Mouse (Mus musculus): ENCODE data around the gene Tmem156. TPM values are rescaled to one million over a fixed set of nuclear protein-coding genes. Genes with fewer than 3 reads are reported as not detected.

Gene Tmem156
- polyA plus RNA-seq, 1 experiment from 2014 or later = 0.42 TPM

GRCm38 (mm10) chr5:65094902-65095545 is 3.1 kb upstream of the Tmem156 start:
- Histone ChIP-seq H3K27ac (no peak overlapping the region), H3K4me3 (no peak overlapping the region), H3K9me3 (no peaks in the 10 kb centered on the region), H3K4me2 (replicated peaks) (no peak overlapping the region), H3K27me3 (no peaks in the 10 kb centered on the region), H3K9ac (no peak overlapping the region), H3K4me1 (peaks cover 29% of the 10 kb centered on the region), H3K36me3 (no peaks in the 10 kb centered on the region)
- ATAC-seq (ENCODE audit: low FRiP score, low read depth) = no peak
- WGBS = 89% methylated on average over 7 of the region's 7 CpGs

DNA sequence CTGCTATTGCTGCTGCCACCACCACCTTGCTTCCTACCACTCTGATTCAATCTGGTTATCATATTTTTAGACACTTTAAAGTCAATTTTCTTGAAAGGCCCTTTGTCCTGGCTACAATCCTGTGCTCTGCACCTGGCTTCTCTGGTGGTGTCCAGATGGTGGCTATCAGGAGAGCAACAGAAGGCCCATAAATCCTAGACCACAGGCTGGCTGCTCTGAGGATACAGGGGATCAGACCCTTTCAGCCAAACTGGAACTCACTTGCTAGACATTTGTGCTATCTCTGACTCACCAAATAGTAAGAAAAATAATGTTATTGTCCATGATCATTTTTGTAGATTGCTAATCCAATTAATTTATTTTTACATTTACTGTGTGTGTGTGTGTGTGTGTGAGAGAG is 1.8 kb upstream of the Tmem156 start:
- ATAC-seq (ENCODE audit: low FRiP score, low read depth) = 0 out of 2 replicates have a peak, but pooled peaks have one; percentile 34
- H3K27ac ChIP-seq = no peak overlapping the region
- H3K9me3 ChIP-seq = no peaks in the 10 kb centered on the region
- no peaks in the 10 kb centered on the region for H3K27me3 ChIP-seq
- peaks cover 29% of the 10 kb centered on the region for H3K4me1 ChIP-seq
- no peak overlapping the region for H3K4me2 ChIP-seq (replicated peaks)
- H3K9ac ChIP-seq = no peak overlapping the region
- no peak overlapping the region for H3K4me3 ChIP-seq
- H3K36me3 ChIP-seq = no peaks in the 10 kb centered on the region

GRCm38 (mm10) chr5:65091184-65091858 is 611 bp downstream of the Tmem156 start:
- no peaks in the 10 kb centered on the region for H3K27me3 ChIP-seq
- no peaks in the 10 kb centered on the region for H3K36me3 ChIP-seq
- H3K4me2 ChIP-seq (replicated peaks) = no peak overlapping the region
- no peak for ATAC-seq (ENCODE audit: low FRiP score, low read depth)
- no peak overlapping the region for H3K4me3 ChIP-seq
- no peak overlapping the region for H3K9ac ChIP-seq
- H3K4me1 ChIP-seq = peaks cover 35% of the 10 kb centered on the region
- no peak overlapping the region for H3K27ac ChIP-seq
- 64% methylated on average over 11 of the region's 11 CpGs for WGBS
- H3K9me3 ChIP-seq = no peaks in the 10 kb centered on the region

GRCm38 (mm10) chr5:65089707-65090106 is 2.2 kb downstream of the Tmem156 start:
- H3K27me3 ChIP-seq = no peaks in the 10 kb centered on the region
- H3K4me1 ChIP-seq = peaks cover 35% of the 10 kb centered on the region
- WGBS = 69% methylated on average over 3 of the region's 3 CpGs
- no peak overlapping the region for H3K9ac ChIP-seq
- no peaks in the 10 kb centered on the region for H3K36me3 ChIP-seq
- H3K27ac ChIP-seq = no peak overlapping the region
- H3K4me2 ChIP-seq (replicated peaks) = no peak overlapping the region
- no peak overlapping the region for H3K4me3 ChIP-seq
- H3K9me3 ChIP-seq = no peaks in the 10 kb centered on the region
- no peak for ATAC-seq (ENCODE audit: low FRiP score, low read depth)

DNA sequence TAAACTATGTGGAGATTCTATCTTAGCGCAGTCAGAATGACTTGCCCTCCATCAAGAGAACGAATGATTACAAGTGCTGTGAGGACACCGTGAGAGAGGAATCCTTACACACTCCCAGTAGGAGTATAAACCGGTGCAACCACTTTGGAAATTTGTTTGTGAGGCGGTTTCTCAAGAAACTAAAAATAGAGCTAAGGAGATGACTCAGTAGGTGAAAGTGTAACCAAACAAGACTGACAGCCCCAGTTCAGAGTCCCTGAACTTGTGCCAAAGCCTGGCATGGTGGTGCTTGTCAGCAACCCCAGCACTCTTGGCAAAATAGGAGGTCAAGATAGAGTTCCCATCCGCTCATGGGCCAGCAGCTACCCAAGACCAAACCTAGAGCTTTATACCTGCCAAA is 5.4 kb downstream of the Tmem156 start:
- WGBS = 86% methylated on average over 6 of the region's 6 CpGs
- Histone ChIP-seq H3K27me3 (no peaks in the 10 kb centered on the region), H3K4me3 (no peak overlapping the region), H3K9ac (no peak overlapping the region), H3K4me1 (peaks cover 9% of the 10 kb centered on the region), H3K27ac (no peak overlapping the region), H3K9me3 (no peaks in the 10 kb centered on the region), H3K36me3 (no peaks in the 10 kb centered on the region), H3K4me2 (replicated peaks) (no peak overlapping the region)
- ATAC-seq (ENCODE audit: low FRiP score, low read depth) = no peak

DNA sequence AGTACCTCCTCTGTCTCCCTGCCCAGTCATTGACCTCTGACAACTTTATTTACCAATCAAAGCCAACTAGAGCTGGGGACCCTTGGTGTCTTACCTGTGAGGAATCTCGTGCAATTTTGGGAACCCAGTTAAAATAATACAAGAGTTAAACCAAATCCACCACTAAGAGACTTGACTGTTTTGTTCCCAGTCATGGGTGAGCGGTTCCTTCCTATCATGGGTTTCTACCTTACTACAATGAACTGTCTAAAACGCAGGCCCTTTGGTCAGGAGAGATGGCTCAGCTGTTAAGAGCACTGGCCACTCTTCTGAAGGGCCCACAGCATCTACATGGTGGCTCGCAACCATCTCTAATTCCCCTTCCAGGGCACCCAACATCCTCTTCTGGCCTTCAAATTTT is 10.1 kb downstream of the Tmem156 start:
- Histone ChIP-seq H3K4me1 (peaks cover 3% of the 10 kb centered on the region), H3K4me2 (replicated peaks) (no peak overlapping the region), H3K9me3 (no peaks in the 10 kb centered on the region), H3K9ac (no peak overlapping the region), H3K36me3 (no peaks in the 10 kb centered on the region), H3K4me3 (no peak overlapping the region), H3K27ac (no peak overlapping the region), H3K27me3 (no peaks in the 10 kb centered on the region)
- 89% methylated on average over 4 of the region's 4 CpGs for WGBS
- ATAC-seq (ENCODE audit: low FRiP score, low read depth) = no peak

GRCm38 (mm10) chr5:65079881-65080280 is 12.1 kb downstream of the Tmem156 start:
- 72% methylated on average over 9 of the region's 9 CpGs for WGBS
- Histone ChIP-seq H3K36me3 (no peaks in the 10 kb centered on the region), H3K9ac (no peak overlapping the region), H3K4me1 (peaks cover 12% of the 10 kb centered on the region), H3K9me3 (no peaks in the 10 kb centered on the region), H3K4me2 (replicated peaks) (no peak overlapping the region), H3K27me3 (no peaks in the 10 kb centered on the region), H3K4me3 (no peak overlapping the region), H3K27ac (no peak overlapping the region)
- no peak for ATAC-seq (ENCODE audit: low FRiP score, low read depth)

GRCm38 (mm10) chr5:65078081-65078480 is 13.9 kb downstream of the Tmem156 start:
- Histone ChIP-seq H3K4me2 (replicated peaks) (no peak overlapping the region), H3K4me1 (peaks cover 12% of the 10 kb centered on the region), H3K27ac (no peak overlapping the region), H3K27me3 (no peaks in the 10 kb centered on the region), H3K4me3 (no peak overlapping the region), H3K36me3 (no peaks in the 10 kb centered on the region), H3K9ac (no peak overlapping the region), H3K9me3 (no peaks in the 10 kb centered on the region)
- 93% methylated on average over 4 of the region's 4 CpGs for WGBS
- ATAC-seq (ENCODE audit: low FRiP score, low read depth) = no peak

DNA sequence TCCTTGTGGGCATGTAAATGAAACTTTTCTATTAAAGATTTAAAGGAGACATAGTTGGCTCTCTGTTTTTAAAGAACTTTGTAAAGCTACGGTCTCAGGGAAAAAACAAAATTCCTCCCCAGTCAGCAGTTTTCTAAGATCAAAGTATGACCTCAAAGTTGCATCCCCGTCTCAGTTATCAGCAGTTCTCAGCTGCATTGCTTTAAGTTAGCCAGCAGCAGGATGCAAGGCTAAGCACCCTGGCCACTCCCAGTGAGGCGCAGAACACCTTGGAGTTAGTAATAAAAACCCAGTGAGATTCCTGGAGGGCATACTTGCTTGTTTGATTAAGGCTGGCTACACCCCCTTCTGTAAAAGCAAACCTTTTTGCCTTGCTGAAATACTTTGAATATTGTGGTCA is 15.2 kb downstream of the Tmem156 start:
- H3K4me2 ChIP-seq (replicated peaks) = peak overlapping the region; percentile 19; the same call in 1 of the 2 replicates
- WGBS = 8% methylated on average over 3 of the region's 3 CpGs
- H3K4me3 ChIP-seq = no peak overlapping the region
- H3K27ac ChIP-seq = no peak overlapping the region
- peaks cover 12% of the 10 kb centered on the region for H3K4me1 ChIP-seq
- no peaks in the 10 kb centered on the region for H3K27me3 ChIP-seq
- no peak overlapping the region for H3K9ac ChIP-seq
- H3K9me3 ChIP-seq = no peaks in the 10 kb centered on the region
- no peak for ATAC-seq (ENCODE audit: low FRiP score, low read depth)
- H3K36me3 ChIP-seq = no peaks in the 10 kb centered on the region

GRCm38 (mm10) chr5:65076087-65076486 is 15.8 kb downstream of the Tmem156 start:
- Histone ChIP-seq H3K4me2 (replicated peaks) (no peak overlapping the region), H3K4me3 (no peak overlapping the region), H3K9ac (no peak overlapping the region), H3K27ac (no peak overlapping the region), H3K27me3 (no peaks in the 10 kb centered on the region), H3K36me3 (no peaks in the 10 kb centered on the region), H3K4me1 (peaks cover 12% of the 10 kb centered on the region), H3K9me3 (no peaks in the 10 kb centered on the region)
- WGBS = 74% methylated on average over 2 of the region's 2 CpGs
- ATAC-seq (ENCODE audit: low FRiP score, low read depth) = no peak

DNA sequence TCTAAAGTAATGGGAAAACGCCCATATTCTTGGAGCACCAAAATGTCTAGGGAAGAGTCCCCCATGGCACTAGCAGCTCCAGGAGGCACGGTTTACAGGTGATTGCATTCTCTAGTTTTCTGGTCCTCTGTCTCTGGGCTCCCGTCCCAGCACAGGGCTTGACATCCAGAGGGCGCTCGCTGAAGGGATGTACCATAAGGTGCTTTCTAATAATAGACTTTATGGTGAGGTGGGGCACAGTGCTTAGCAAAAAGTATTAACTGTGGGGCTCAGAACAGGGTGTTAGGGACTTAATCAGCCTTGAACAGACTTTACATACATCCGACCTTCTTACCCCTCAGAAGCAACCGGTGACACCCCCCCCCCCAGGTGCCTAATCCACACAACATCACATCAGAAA is 17.2 kb downstream of the Tmem156 start:
- no peak for ATAC-seq (ENCODE audit: low FRiP score, low read depth)
- no peaks in the 10 kb centered on the region for H3K9me3 ChIP-seq
- no peak overlapping the region for H3K27ac ChIP-seq
- no peaks in the 10 kb centered on the region for H3K27me3 ChIP-seq
- no peak overlapping the region for H3K4me2 ChIP-seq (replicated peaks)
- H3K9ac ChIP-seq = no peak overlapping the region
- no peak overlapping the region for H3K4me3 ChIP-seq
- peaks cover 19% of the 10 kb centered on the region for H3K4me1 ChIP-seq
- WGBS = 62% methylated on average over 7 of the region's 7 CpGs
- no peaks in the 10 kb centered on the region for H3K36me3 ChIP-seq

DNA sequence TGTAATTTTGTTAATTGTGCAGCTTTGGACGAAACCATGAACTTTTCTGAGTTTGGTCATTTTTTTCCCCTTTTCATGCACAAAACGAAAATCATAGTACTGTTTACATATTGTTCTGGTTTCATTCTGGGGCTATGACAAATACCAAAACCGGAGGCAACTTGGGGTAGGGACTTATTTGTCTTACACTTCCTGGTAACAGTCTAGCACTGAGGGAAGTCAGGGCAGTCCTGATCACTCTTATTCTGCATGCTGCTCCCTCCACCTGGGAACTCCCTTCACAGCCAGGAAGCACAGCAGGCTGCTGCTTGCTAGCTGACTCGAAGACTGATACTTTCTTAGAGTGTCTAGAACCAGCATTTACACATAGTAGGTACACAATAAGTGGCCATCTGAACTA is 18.7 kb downstream of the Tmem156 start:
- 76% methylated on average over 4 of the region's 4 CpGs for WGBS
- H3K9ac ChIP-seq = no peak overlapping the region
- H3K36me3 ChIP-seq = no peaks in the 10 kb centered on the region
- H3K4me1 ChIP-seq = peaks cover 28% of the 10 kb centered on the region
- H3K27ac ChIP-seq = no peak overlapping the region
- no peak overlapping the region for H3K4me2 ChIP-seq (replicated peaks)
- H3K27me3 ChIP-seq = no peaks in the 10 kb centered on the region
- H3K9me3 ChIP-seq = no peaks in the 10 kb centered on the region
- H3K4me3 ChIP-seq = no peak overlapping the region
- no peak for ATAC-seq (ENCODE audit: low FRiP score, low read depth)

GRCm38 (mm10) chr5:65071689-65072118 is 20.2 kb downstream of the Tmem156 start:
- H3K4me2 ChIP-seq (replicated peaks) = no peak overlapping the region
- no peaks in the 10 kb centered on the region for H3K36me3 ChIP-seq
- H3K27me3 ChIP-seq = no peaks in the 10 kb centered on the region
- peaks cover 24% of the 10 kb centered on the region for H3K4me1 ChIP-seq
- no peak overlapping the region for H3K27ac ChIP-seq
- H3K9me3 ChIP-seq = no peaks in the 10 kb centered on the region
- WGBS = 32% methylated on average over 6 of the region's 6 CpGs
- ATAC-seq (ENCODE audit: low FRiP score, low read depth) = no peak
- no peak overlapping the region for H3K4me3 ChIP-seq
- no peak overlapping the region for H3K9ac ChIP-seq
